ENCODE assay signal across 9 mouse cellular contexts in genomic region chr16:4912074-4912648, GRCm38 (mm10). TPM values are rescaled to one million over a fixed set of nuclear protein-coding genes. Genes with fewer than 3 reads are reported as not detected.
DNase-seq lines count a peak whose midpoint lies in the region; ATAC-seq and TF ChIP-seq lines count a peak whose summit lies in the region.
"Had no signal": no experiment of that assay in that cellular context is flagged by ENCODE, and none has a peak within 500 bp of the region (broad histone marks: within the 10 kb centered on the region; RNA-seq: fewer than 3 reads in every experiment).

No protein-coding gene starts in this region.

- DNase-seq in hindbrain, embryonic 10.5 days (ENCODE audit: low spot score): no peak
- DNase-seq in CH12.LX (ENCODE audit: extremely low read depth): no peak
- no peak for DNase-seq in liver, embryonic 14.5 days (ENCODE audit: low read depth in 3 of 3, low spot score in 3 of 3)
- DNase-seq in adrenal gland, postnatal 14 days: no peak
- no peak for DNase-seq in frontal cortex, postnatal 36 days (ENCODE audit: low spot score in 2 of 2)
- DNase-seq: embryo, embryonic 11 days; thymus, postnatal 36 days had no signal

- no peak overlapping the region for H3K4me2 ChIP-seq in hindbrain, embryonic 13.5 days
- H3K4me2 ChIP-seq in CH12.LX (ENCODE audit: insufficient read depth, low read depth, poor library complexity, severe bottlenecking): no peak overlapping the region
- H3K4me2 ChIP-seq in liver, embryonic 14.5 days (ENCODE audit: low read depth): no peak overlapping the region

- H3K79me2 ChIP-seq in CH12.LX (replicated peaks; ENCODE audit: control insufficient read depth, extremely low read depth, insufficient read depth, poor library complexity, severe bottlenecking): no peaks in the 10 kb centered on the region

- H3K27ac ChIP-seq in hindbrain, embryonic 13.5 days: 0 out of 2 replicates have a peak overlapping the region, but pooled peaks have one; percentile 18
- no peak overlapping the region for H3K27ac ChIP-seq in hindbrain, embryonic 10.5 days
- peak overlapping the region; percentile 44 for H3K27ac ChIP-seq in CH12.LX (ENCODE audit: insufficient read depth, low read depth)
- peak overlapping the region; percentile 87 for H3K27ac ChIP-seq in bone marrow, adult 2 months (ENCODE audit: control insufficient read depth, insufficient read depth, low read depth, low read length, poor library complexity)
- H3K27ac ChIP-seq in liver, embryonic 14.5 days: no peak overlapping the region

- H3K9me3 ChIP-seq in hindbrain, embryonic 13.5 days: no peaks in the 10 kb centered on the region
- H3K9me3 ChIP-seq in hindbrain, embryonic 10.5 days: no peaks in the 10 kb centered on the region
- H3K9me3 ChIP-seq in CH12.LX (replicated peaks; ENCODE audit: low read length): no peaks in the 10 kb centered on the region
- H3K9me3 ChIP-seq in liver, embryonic 14.5 days (ENCODE audit: control insufficient read depth, low read length): no peaks in the 10 kb centered on the region

- TF ChIP-seq RAD21 in CH12.LX (IDR thresholded peaks at IDR 0.05; ENCODE audit: low read depth, low read length): no peak

- 80% methylated on average over 10 of the region's 10 CpGs for WGBS in hindbrain, embryonic 13.5 days
- WGBS in hindbrain, embryonic 10.5 days: 81% methylated on average over 10 of the region's 10 CpGs
- 75% methylated on average over 10 of the region's 10 CpGs for WGBS in bone marrow, adult 2 months
- 63% methylated on average over 10 of the region's 10 CpGs for WGBS in liver, embryonic 14.5 days (ENCODE audit: insufficient replicate concordance)

- in situ Hi-C loops in CH12.LX (cut with MboI; ENCODE audit: low pct_ligation_motif_present, low pct_unique_long_range_greater_than_20kb, low sequenced_read_pairs): no loop called here

- H3K4me3 ChIP-seq in hindbrain, embryonic 13.5 days: no peak overlapping the region
- H3K4me3 ChIP-seq in hindbrain, embryonic 10.5 days: no peak overlapping the region
- no peak overlapping the region for H3K4me3 ChIP-seq in CH12.LX (replicated peaks in 1 of 3; ENCODE audit: low read depth in 2 of 3, low read length in 2 of 3, poor library complexity in 1 of 3)
- no peak overlapping the region for H3K4me3 ChIP-seq in bone marrow, adult 2 months (replicated peaks; ENCODE audit: control insufficient read depth, low read depth, low read length)
- H3K4me3 ChIP-seq in liver, embryonic 14.5 days (ENCODE audit: insufficient read depth in 1 of 2, low read depth in 2 of 2, low read length in 2 of 2): no peak overlapping the region

- TF ChIP-seq EP300 in CH12.LX (IDR thresholded peaks at IDR 0.05; ENCODE audit: low read length): no peak
- no peak for TF ChIP-seq EP300 in liver, embryonic 14.5 days (IDR thresholded peaks at IDR 0.05; ENCODE audit: low read depth)

- no peak for ATAC-seq in hindbrain, embryonic 13.5 days (ENCODE audit: low FRiP score)
- ATAC-seq in liver, embryonic 14.5 days (ENCODE audit: insufficient read depth): 0 out of 2 replicates have a peak, but pooled peaks have one; percentile 25

- H3K4me1 ChIP-seq in hindbrain, embryonic 13.5 days (replicated peaks): peaks cover 6% of the 10 kb centered on the region; the same call in 1 of the 2 replicates
- no peaks in the 10 kb centered on the region; the same call in 1 of the 2 replicates for H3K4me1 ChIP-seq in hindbrain, embryonic 10.5 days (replicated peaks)
- peaks cover 39 to 65% of the 10 kb centered on the region in 2 experiments for H3K4me1 ChIP-seq in CH12.LX (ENCODE audit: control insufficient read depth in 1 of 2, insufficient read depth in 2 of 2)
- H3K4me1 ChIP-seq in bone marrow, adult 2 months (ENCODE audit: control insufficient read depth, insufficient read depth, low read length): peaks cover 8% of the 10 kb centered on the region
- H3K4me1 ChIP-seq in liver, embryonic 14.5 days (replicated peaks; ENCODE audit: control insufficient read depth in 2 of 2, insufficient read depth in 2 of 2, low read length in 1 of 2): peaks cover 0 to 8% of the 10 kb centered on the region in 2 experiments; a peak in 1 of 4 replicates

- no peaks in the 10 kb centered on the region for H3K27me3 ChIP-seq in hindbrain, embryonic 13.5 days
- H3K27me3 ChIP-seq in hindbrain, embryonic 10.5 days (ENCODE audit: insufficient read depth, poor library complexity, severe bottlenecking): no peaks in the 10 kb centered on the region
- no peaks in the 10 kb centered on the region for H3K27me3 ChIP-seq in CH12.LX (replicated peaks)
- no peaks in the 10 kb centered on the region for H3K27me3 ChIP-seq in liver, embryonic 14.5 days (ENCODE audit: control insufficient read depth, insufficient read depth, low read length)

- TF ChIP-seq POLR2A in CH12.LX (IDR thresholded peaks at IDR 0.05; ENCODE audit: low read depth, low read length): no peak
- TF ChIP-seq POLR2A in bone marrow, adult 2 months (IDR thresholded peaks at IDR 0.05; ENCODE audit: borderline replicate concordance, control insufficient read depth, low read depth, low read length): no peak

- no peak overlapping the region for H3K9ac ChIP-seq in hindbrain, embryonic 13.5 days
- H3K9ac ChIP-seq in CH12.LX (ENCODE audit: insufficient read depth, low read depth): no peak overlapping the region
- H3K9ac ChIP-seq in liver, embryonic 14.5 days (replicated peaks): no peak overlapping the region

- dilution Hi-C loops in CH12.LX (cut with MboI; ENCODE audit: extremely low pct_ligation_motif_present, extremely low pct_unique_long_range_greater_than_20kb, low sequenced_read_pairs): no loop called here

- peaks cover 89% of the 10 kb centered on the region for H3K36me3 ChIP-seq in hindbrain, embryonic 13.5 days
- H3K36me3 ChIP-seq in hindbrain, embryonic 10.5 days: peaks cover 82% of the 10 kb centered on the region
- peaks cover 15 to 32% of the 10 kb centered on the region in 2 experiments for H3K36me3 ChIP-seq in CH12.LX (replicated peaks in 1 of 2; ENCODE audit: control insufficient read depth in 1 of 2, insufficient read depth in 1 of 2, low read length in 1 of 2)
- no peaks in the 10 kb centered on the region; the same call in 1 of the 2 replicates for H3K36me3 ChIP-seq in liver, embryonic 14.5 days (replicated peaks; ENCODE audit: control insufficient read depth, insufficient read depth, low read depth)

- no peak for TF ChIP-seq CTCF in CH12.LX (conservative IDR thresholded peaks at IDR 0.05 in 1 of 2, IDR thresholded peaks at IDR 0.05 in 1 of 2; ENCODE audit: low read depth in 2 of 2, low read length in 2 of 2)
- no peak for TF ChIP-seq CTCF in bone marrow, adult 2 months (IDR thresholded peaks at IDR 0.05; ENCODE audit: control insufficient read depth, insufficient read depth, low read length)
- no peak for TF ChIP-seq CTCF in liver, embryonic 14.5 days (IDR thresholded peaks at IDR 0.05; ENCODE audit: low read depth)

TF ChIP-seq in CH12.LX, 34 proteins besides CTCF, POLR2A, EP300 and RAD21 (continues in another document):
- TF ChIP-seq IRF4 (IDR thresholded peaks at IDR 0.05; ENCODE audit: low read depth, low read length): no peak

RNA-seq across cellular contexts. Expression of gene Mgrn1, which starts 26.1 kb away (rescaled TPM):
- polyA plus RNA-seq in hindbrain, embryonic 13.5 days (2015; fragmentation: Nextera tagmentation; extraction: Ambion mirVana): 107 and 115 TPM in 2 replicates
- 71.6 and 80.8 TPM in 2 replicates for polyA plus RNA-seq in hindbrain, embryonic 10.5 days (2016; fragmentation: Nextera tagmentation; extraction: Ambion mirVana)
- 14.1 and 16.9 TPM in 2 replicates for total RNA-seq in CH12.LX (2012; rRNA removed)
- total RNA-seq in CH12.LX (2014; rRNA removed): 9.0 and 11.7 TPM in 2 replicates
- 12.9 and 15.5 TPM in 2 replicates for polyA plus RNA-seq in CH12.LX (2012; ENCODE audit: insufficient read length, low read depth)
- polyA plus RNA-seq in bone marrow, adult 2 months (2011; ENCODE audit: insufficient read depth, insufficient read length, low replicate concordance, missing spikeins): 12.9 and 22.1 TPM in 2 replicates
- 15.7 and 16.3 TPM in 2 replicates for polyA plus RNA-seq in liver, embryonic 14.5 days (2012; rRNA removed)
- polyA plus RNA-seq in liver, embryonic 14.5 days (2014; fragmentation: Nextera tagmentation; extraction: Ambion mirVana): 17.6 and 18.0 TPM in 2 replicates
- 86.3 and 87.7 TPM in 2 replicates for total RNA-seq in adrenal gland, postnatal 14 days (2021)

RNA-seq across cellular contexts. Expression of gene Nudt16l1, which starts 26.4 kb away (rescaled TPM):
- 128 and 131 TPM in 2 replicates for polyA plus RNA-seq in hindbrain, embryonic 13.5 days (2015; fragmentation: Nextera tagmentation; extraction: Ambion mirVana)
- polyA plus RNA-seq in hindbrain, embryonic 10.5 days (2016; fragmentation: Nextera tagmentation; extraction: Ambion mirVana): 141 and 145 TPM in 2 replicates
- total RNA-seq in CH12.LX (2012; rRNA removed) (65.7 and 66.1 TPM in 2 replicates), CH12.LX (2014; rRNA removed) (32.8 and 36.3 TPM in 2 replicates)
- polyA plus RNA-seq in CH12.LX (2012; ENCODE audit: insufficient read length, low read depth): 94.9 and 101 TPM in 2 replicates
- 30.5 and 49.4 TPM in 2 replicates for polyA plus RNA-seq in bone marrow, adult 2 months (2011; ENCODE audit: insufficient read depth, insufficient read length, low replicate concordance, missing spikeins)
- polyA plus RNA-seq in liver, embryonic 14.5 days (2012; rRNA removed): 28.8 and 33.0 TPM in 2 replicates
- 51.8 and 52.1 TPM in 2 replicates for polyA plus RNA-seq in liver, embryonic 14.5 days (2014; fragmentation: Nextera tagmentation; extraction: Ambion mirVana)
- total RNA-seq in adrenal gland, postnatal 14 days (2021): 54.2 and 57.6 TPM in 2 replicates

RNA-seq across cellular contexts. Expression of gene Ubald1, which starts 32.0 kb away (rescaled TPM):
- 53.7 and 54.1 TPM in 2 replicates for polyA plus RNA-seq in hindbrain, embryonic 13.5 days (2015; fragmentation: Nextera tagmentation; extraction: Ambion mirVana)
- polyA plus RNA-seq in hindbrain, embryonic 10.5 days (2016; fragmentation: Nextera tagmentation; extraction: Ambion mirVana): 33.1 and 41.3 TPM in 2 replicates
- total RNA-seq in CH12.LX (2012; rRNA removed) (11.6 and 12.9 TPM in 2 replicates), CH12.LX (2014; rRNA removed) (7.2 and 9.6 TPM in 2 replicates)
- 48.7 and 53.7 TPM in 2 replicates for polyA plus RNA-seq in CH12.LX (2012; ENCODE audit: insufficient read length, low read depth)
- polyA plus RNA-seq in bone marrow, adult 2 months (2011; ENCODE audit: insufficient read depth, insufficient read length, low replicate concordance, missing spikeins): 19.4 and 38.1 TPM in 2 replicates
- polyA plus RNA-seq in liver, embryonic 14.5 days (2012; rRNA removed): 5.4 and 6.7 TPM in 2 replicates
- 9.0 and 9.5 TPM in 2 replicates for polyA plus RNA-seq in liver, embryonic 14.5 days (2014; fragmentation: Nextera tagmentation; extraction: Ambion mirVana)
- total RNA-seq in adrenal gland, postnatal 14 days (2021): 36.9 and 40.8 TPM in 2 replicates

RNA-seq across cellular contexts. Expression of gene Anks3, which starts 51.8 kb away (rescaled TPM):
- 73.4 and 77.6 TPM in 2 replicates for polyA plus RNA-seq in hindbrain, embryonic 13.5 days (2015; fragmentation: Nextera tagmentation; extraction: Ambion mirVana)
- 52.3 and 60.0 TPM in 2 replicates for polyA plus RNA-seq in hindbrain, embryonic 10.5 days (2016; fragmentation: Nextera tagmentation; extraction: Ambion mirVana)
- total RNA-seq in CH12.LX (2012; rRNA removed) (24.4 and 34.0 TPM in 2 replicates), CH12.LX (2014; rRNA removed) (17.0 and 17.4 TPM in 2 replicates)
- polyA plus RNA-seq in CH12.LX (2012; ENCODE audit: insufficient read length, low read depth): 33.5 and 34.9 TPM in 2 replicates
- polyA plus RNA-seq in bone marrow, adult 2 months (2011; ENCODE audit: insufficient read depth, insufficient read length, low replicate concordance, missing spikeins): 19.9 and 45.4 TPM in 2 replicates
- 12.8 and 16.2 TPM in 2 replicates for polyA plus RNA-seq in liver, embryonic 14.5 days (2012; rRNA removed)
- 9.9 and 10.2 TPM in 2 replicates for polyA plus RNA-seq in liver, embryonic 14.5 days (2014; fragmentation: Nextera tagmentation; extraction: Ambion mirVana)
- total RNA-seq in adrenal gland, postnatal 14 days (2021): 35.1 and 39.4 TPM in 2 replicates

Comparison
In these comparisons a context has a peak if more than half of its experiments do, and no peak if none do; other contexts are left out.
1. H3K27ac ChIP-seq: peak in hindbrain, embryonic 13.5 days (single experiment), CH12.LX (single experiment) and bone marrow, adult 2 months (single experiment); none in hindbrain, embryonic 10.5 days (single experiment) and liver, embryonic 14.5 days (single experiment).